Mouse (Mus musculus) erythroblast, embryonic 14.5 days (primary cell): ENCODE data around the gene Fbp1. TPM values are rescaled to one million over a fixed set of nuclear protein-coding genes. Genes with fewer than 3 reads are reported as not detected.

Experiments used
- H3K27me3 ChIP-seq: 2 replicates; pipeline ENCODE4 v1.6.1; 2012; ENCODE audit warnings: inconsistent platforms; ENCODE audit not compliant: control insufficient read depth
- H3K36me3 ChIP-seq: 2 replicates; pipeline ENCODE4 v1.6.1; 2012; ENCODE audit warnings: mild to moderate bottlenecking, inconsistent platforms; ENCODE audit not compliant: control insufficient read depth
- H3K4me1 ChIP-seq: 2 replicates; pipeline ENCODE4 v1.6.1; 2012; ENCODE audit warnings: inconsistent platforms; ENCODE audit not compliant: control insufficient read depth
- H3K4me3 ChIP-seq: replicated peaks from 2 replicates; pipeline ENCODE3; 2012; ENCODE audit warnings: moderate library complexity, mild to moderate bottlenecking, inconsistent platforms
- H3K9me3 ChIP-seq: 2 replicates; pipeline ENCODE4 v1.6.1; 2012; ENCODE audit warnings: low read length, inconsistent platforms, mixed read lengths; ENCODE audit not compliant: control insufficient read depth
- GATA1 ChIP-seq: IDR thresholded peaks from 2 replicates; pipeline ENCODE4 v1.6.1; 2012; ENCODE audit warnings: low read length, inconsistent platforms, mixed read lengths
- TAL1 ChIP-seq: IDR thresholded peaks from 3 replicates; pipeline ENCODE4 v1.6.1; 2012; ENCODE audit warnings: low read length, inconsistent platforms, mixed read lengths
- polyA plus RNA-seq: library from polyadenylated mRNA; stranded (reverse); fragments of >175 nt; gene quantifications from 2 replicates; pipeline ENCODE4 v1.2.3, GENCODE M21; 2012

The Fbp1 gene
- polyA plus RNA-seq, 1 experiment, result not detected

DNA sequence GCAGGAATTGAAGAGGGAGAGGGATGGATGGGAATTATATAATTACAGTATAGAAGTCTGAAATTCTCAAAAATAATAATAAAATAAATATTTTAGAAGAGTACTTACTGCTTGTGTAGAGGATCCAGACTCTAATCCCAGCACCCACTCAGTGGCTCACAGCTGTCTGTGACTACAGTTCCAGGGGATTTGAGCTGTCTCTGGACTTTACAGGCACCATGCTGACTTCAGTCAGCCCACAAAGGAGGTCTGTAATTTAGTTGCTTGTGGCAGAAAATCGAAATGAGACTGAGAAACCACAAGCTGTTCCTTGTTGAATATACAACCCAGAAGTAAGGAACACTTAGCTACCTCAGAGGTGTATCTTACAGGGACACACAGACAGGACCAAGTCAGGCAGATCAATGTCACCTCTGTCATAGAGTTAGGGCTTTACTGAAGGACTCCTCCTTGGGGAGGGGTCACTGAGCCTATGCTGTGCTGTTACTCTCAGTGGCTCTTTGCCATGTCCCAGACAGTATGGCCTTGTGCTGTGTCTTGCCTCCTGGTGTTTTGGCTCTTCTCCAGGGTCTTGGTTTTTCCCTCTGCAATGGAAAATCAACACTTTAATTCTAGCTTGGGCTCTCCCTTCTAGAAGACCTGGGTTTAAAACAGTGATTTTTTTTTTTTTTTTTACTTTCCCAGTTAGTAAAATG is 29.5 kb upstream of the Fbp1 start:
- no peak for TF ChIP-seq TAL1
- no peak for TF ChIP-seq GATA1
- Histone ChIP-seq H3K36me3 (no peaks in the 10 kb centered on the region), H3K4me1 (peaks cover 11% of the 10 kb centered on the region), H3K4me3 (no peak overlapping the region), H3K27me3 (no peaks in the 10 kb centered on the region), H3K9me3 (no peaks in the 10 kb centered on the region)

DNA sequence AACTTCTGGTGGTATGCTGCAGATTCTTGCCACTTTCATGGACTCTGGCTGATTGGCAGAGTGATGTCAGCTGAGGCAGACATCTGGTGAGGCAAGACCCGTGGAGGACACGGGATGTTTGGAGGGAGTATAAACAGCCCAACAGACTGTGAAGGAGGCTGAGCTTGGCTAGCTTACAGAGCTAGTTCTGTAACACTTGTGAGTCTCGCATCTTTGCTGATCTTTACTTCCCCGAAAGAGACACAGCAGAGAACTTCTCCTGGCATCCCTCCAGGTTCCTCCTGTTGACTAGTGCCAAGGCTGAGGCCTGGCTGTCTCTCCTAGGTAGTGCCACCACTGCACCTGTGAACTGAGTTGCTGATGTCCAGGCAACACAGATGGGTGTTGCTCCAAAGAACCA is 28.6 kb upstream of the Fbp1 start:
- no peak for TF ChIP-seq GATA1
- no peak for TF ChIP-seq TAL1

DNA sequence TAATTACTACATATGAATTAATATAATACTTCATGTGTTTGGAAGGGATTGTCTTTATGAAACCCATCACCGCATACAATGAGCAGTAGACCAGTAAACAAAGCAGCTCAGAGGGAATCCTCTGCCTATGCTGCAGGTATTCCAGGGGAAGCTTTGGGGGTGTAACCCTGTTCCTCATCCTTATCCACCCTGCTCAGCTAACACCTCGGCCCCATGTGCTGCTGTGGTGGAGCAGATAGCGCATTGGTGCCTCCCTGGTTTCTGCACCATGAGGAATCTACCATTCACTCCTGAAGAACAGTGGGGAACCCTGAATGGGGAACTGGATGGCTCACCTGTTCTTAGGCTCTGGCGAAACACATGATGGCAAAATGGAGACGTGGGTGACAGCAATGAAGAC is 23.5 kb upstream of the Fbp1 start:
- H3K9me3 ChIP-seq, result no peaks in the 10 kb centered on the region
- H3K36me3 ChIP-seq, result no peaks in the 10 kb centered on the region
- no peaks in the 10 kb centered on the region for H3K27me3 ChIP-seq
- no peak overlapping the region for H3K4me3 ChIP-seq
- peaks cover 46% of the 10 kb centered on the region for H3K4me1 ChIP-seq
- peak; percentile 83 for TF ChIP-seq GATA1
- peak; percentile 91 for TF ChIP-seq TAL1

More for the DNA sequence above, 28.6 kb upstream of the Fbp1 start:
- peaks cover 20% of the 10 kb centered on the region for H3K4me1 ChIP-seq
- H3K4me3 ChIP-seq, result no peak overlapping the region
- no peaks in the 10 kb centered on the region for H3K27me3 ChIP-seq
- H3K9me3 ChIP-seq, result no peaks in the 10 kb centered on the region
- no peaks in the 10 kb centered on the region for H3K36me3 ChIP-seq

DNA sequence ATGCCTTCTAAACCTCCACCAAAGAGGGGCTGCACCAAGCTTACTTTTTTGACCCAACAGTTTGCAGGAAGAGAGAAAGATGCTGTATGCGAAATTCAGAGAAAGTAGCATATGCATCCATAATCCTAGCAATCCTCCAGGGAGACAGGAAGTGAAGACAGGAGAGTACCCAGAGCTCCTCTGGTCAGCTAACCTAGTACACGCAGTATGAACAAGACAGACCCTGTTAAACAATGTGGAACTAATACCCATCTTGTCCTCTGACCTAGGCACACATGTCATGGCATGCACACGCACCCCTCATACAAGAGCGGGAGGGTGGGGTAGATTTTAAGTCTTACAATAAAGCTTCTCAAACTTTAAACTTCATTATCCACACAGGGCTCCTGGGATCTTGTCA is 22.1 kb upstream of the Fbp1 start:
- H3K9me3 ChIP-seq, result no peaks in the 10 kb centered on the region
- TF ChIP-seq GATA1 (no peak), TAL1 (no peak)
- no peak overlapping the region for H3K4me3 ChIP-seq
- peaks cover 46% of the 10 kb centered on the region for H3K4me1 ChIP-seq
- no peaks in the 10 kb centered on the region for H3K36me3 ChIP-seq
- no peaks in the 10 kb centered on the region for H3K27me3 ChIP-seq

DNA sequence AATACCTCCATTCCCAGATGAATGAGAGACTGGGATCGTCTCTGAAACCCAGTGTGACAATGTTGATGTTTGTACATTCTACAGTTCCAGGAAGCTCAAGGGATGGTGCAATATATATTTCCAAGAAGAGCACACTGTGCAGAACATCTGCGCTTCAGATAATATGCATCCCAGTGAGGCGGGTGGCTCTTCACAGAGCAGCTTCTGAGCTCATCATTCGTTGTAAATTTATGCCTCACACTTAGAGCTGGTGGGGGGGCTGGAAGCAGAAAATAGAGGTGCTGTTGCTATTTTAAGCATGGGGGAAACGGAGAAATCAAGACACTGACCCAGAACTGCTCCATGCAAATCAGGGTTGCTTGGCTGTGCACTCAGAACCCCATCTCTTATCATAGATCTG is 21.7 kb upstream of the Fbp1 start:
- Histone ChIP-seq H3K36me3 (no peaks in the 10 kb centered on the region), H3K9me3 (no peaks in the 10 kb centered on the region), H3K27me3 (no peaks in the 10 kb centered on the region), H3K4me3 (no peak overlapping the region), H3K4me1 (peaks cover 46% of the 10 kb centered on the region)
- no peak for TF ChIP-seq TAL1
- TF ChIP-seq GATA1, result no peak

DNA sequence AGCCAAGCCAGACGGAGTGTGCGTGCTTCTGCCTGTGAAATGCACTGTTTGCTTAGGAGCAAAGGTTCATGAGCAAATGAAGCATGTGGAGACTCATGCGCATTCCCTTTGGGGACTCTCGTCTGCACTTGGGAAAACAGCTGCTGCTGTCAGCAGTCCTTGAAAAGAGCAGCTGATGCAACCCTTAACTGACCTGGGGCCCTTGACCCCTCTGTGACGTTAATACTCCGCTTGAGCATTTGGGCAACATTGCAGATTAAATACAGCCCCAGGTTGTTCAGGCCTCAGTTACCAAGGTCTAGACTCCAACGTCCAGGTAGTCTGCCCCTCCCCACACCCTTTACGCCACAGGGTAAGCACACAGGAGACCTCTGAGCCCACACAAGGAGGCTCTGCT is 20.1 kb upstream of the Fbp1 start:
- no peaks in the 10 kb centered on the region for H3K36me3 ChIP-seq
- no peak overlapping the region for H3K4me3 ChIP-seq
- H3K4me1 ChIP-seq, result peaks cover 43% of the 10 kb centered on the region
- H3K9me3 ChIP-seq, result no peaks in the 10 kb centered on the region
- TF ChIP-seq GATA1 (no peak), TAL1 (no peak)
- H3K27me3 ChIP-seq, result no peaks in the 10 kb centered on the region

DNA sequence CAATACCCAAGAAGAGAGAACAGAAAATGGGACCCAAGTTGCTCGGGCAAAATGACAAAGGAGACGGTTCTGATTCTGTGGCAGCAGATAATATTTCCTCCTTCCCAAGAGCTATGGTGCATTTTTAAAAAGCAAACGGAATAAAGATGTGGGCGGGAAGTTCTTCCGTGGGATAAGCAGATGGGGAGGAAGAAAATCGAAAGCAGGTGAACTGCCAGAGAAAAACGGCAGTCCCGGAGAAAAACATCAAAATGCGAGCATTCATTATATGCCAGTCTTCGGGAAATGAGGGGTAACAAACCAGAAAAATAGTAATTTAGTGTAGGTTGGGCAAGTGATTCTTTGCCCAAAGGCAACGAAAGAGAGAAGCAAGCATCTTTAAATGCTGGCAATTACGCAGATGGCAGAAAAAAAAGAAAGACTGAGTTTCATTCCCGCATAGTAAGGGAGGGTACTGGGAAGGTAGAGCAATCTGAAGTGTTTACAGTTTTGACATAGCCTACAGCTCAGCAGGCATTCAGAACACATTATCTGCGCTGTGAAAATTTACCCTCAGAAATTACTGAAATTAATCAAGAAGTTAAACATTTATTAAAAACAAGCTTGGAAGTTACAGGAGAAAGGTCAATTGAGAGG is 19.6 kb upstream of the Fbp1 start:
- no peaks in the 10 kb centered on the region for H3K9me3 ChIP-seq
- H3K36me3 ChIP-seq, result no peaks in the 10 kb centered on the region
- no peak for TF ChIP-seq GATA1
- H3K27me3 ChIP-seq, result no peaks in the 10 kb centered on the region
- peaks cover 38% of the 10 kb centered on the region for H3K4me1 ChIP-seq
- H3K4me3 ChIP-seq, result no peak overlapping the region

DNA sequence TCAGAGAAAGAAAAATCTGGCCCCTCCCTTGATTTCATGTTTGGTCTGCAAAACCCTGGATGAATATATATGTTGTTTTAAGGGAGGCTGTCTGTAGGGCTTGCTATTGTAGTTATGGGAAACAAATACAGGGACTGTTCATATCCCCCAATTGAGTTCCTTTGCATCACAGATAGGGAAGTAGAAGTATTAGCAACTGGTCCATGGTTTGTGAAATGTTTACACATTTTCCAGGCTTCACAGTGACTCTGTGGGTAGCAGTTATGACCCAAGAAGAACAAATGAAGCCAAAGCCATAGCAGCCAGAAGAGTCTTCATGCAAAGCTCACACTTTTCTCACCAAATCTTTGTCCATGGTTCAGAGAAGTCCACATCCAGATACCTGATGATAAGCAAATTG is 13.1 kb upstream of the Fbp1 start:
- TF ChIP-seq TAL1, result no peak
- TF ChIP-seq GATA1, result no peak
- no peaks in the 10 kb centered on the region for H3K9me3 ChIP-seq
- H3K4me3 ChIP-seq, result no peak overlapping the region
- H3K4me1 ChIP-seq, result no peaks in the 10 kb centered on the region
- H3K27me3 ChIP-seq, result no peaks in the 10 kb centered on the region
- H3K36me3 ChIP-seq, result no peaks in the 10 kb centered on the region

DNA sequence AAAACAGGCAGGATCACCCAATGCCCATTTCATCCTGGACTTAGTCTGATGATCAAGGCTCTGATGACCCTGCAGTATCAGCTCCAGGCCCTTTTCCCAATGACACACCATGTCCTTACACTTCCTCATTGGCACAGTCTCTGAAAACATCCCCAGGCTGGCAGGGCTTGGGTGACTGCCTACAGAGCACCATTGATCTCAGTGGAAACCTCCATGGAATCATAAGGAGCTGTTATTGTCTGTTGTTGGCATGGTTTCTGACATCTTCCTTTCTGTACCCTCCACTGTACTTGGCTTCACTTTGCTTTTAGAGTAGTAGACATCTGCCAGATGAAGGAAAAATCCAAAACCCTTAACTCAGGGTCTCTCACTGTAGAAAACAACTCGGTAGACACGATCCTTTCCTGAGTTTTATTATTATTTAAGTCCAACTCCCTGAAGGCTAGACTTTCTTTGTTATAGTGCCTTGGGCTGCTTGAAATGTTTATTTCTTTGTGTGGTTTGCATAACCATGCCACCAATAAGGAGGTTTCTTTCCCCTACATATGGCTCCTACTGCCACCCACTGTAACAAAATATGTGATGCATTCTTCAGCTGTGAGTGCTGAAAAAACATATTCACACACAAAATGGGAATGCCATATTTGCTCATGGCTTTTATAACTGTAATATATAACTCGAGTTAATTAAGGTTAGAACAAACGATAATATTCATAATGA is 10.0 kb upstream of the Fbp1 start:
- H3K4me1 ChIP-seq, result no peaks in the 10 kb centered on the region
- no peaks in the 10 kb centered on the region for H3K9me3 ChIP-seq
- H3K4me3 ChIP-seq, result no peak overlapping the region
- H3K27me3 ChIP-seq, result no peaks in the 10 kb centered on the region
- no peaks in the 10 kb centered on the region for H3K36me3 ChIP-seq
- no peak for TF ChIP-seq TAL1
- TF ChIP-seq GATA1, result no peak
